Mouse (Mus musculus): ENCODE measurements at regions not wholly inside any gene's neighbourhood (a gene's known extent, or its start where the extent isn't known, plus 50 kb on each side); places are given as distances from the start of the nearest gene placed in this dataset.

DNA sequence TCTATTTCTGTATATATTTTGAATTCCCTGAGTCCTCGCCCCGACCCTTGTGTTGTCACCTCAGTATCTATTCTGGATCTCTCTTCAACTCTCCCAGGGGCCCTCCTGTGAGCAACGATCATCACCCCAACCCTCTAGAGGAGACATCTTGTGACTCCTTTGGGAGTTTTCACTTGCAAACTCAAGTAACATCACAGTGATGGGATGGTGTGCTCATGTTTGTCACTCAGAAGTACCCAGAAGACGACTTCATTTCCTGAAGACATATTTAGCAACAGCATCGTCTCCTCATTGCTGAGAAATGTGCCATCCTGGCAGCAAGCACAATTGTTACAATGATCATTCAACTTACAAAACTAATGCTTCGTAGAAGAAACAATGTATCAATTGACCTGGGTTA lies 57.9 kb upstream of the Mbip start:
- DNase-seq (ENCODE audit: low spot score in 2 of 2): no peak

DNA sequence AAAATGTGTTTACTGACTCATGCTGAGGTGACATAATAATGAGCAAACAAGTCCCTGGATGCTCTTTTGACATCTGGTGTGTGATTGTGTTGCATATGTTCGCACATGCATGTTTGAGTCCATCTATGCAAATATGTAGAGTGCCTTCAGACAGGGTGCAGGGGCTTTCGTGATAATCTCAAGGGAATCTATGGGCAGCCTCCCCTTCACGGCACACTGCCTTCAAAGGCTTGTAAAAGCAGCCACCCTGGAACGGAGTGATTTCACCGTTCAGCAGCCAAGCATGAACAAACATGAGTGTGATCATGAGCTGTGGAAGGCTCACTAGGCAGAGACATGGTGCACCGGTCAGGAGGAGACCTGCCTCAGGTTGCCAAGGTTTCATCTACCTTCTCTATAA lies 57.1 kb upstream of the Mbip start:
- DNase-seq (ENCODE audit: low spot score in 2 of 2): no peak

DNA sequence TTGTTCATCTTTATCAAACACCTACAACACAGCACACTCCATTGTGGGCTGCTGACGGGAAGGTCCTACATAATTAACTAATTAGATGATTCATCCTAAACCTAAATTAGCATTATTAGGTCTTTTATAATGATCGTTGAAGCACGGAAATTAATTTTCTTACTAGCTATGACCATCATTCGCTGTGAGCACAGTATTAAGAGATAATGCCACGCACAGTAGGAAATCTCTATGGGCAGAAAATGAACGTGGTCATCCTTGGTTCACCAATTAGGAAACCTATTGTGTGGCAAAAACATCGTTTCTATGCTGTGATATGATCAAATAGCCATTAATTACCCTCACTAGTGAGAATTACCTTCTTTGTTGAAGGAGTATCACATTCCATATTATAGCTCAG lies 56.4 kb upstream of the Mbip start:
- DNase-seq (ENCODE audit: low spot score in 2 of 2): no peak

All from gastrocnemius, postnatal 4 days (tissue).